Mouse (Mus musculus) MEL (cell line): ENCODE data around the gene Tmem216.

Source experiments
- CTCF ChIP-seq, 3 experiments: IDR thresholded peaks in 2 of 3; conservative IDR thresholded peaks in 1 of 3; 2 replicates each; pipeline ENCODE4 v1.5.1; 2011 to 2012; ENCODE audit warnings: low read length in 3 of 3, low read depth in 2 of 3, mild to moderate bottlenecking in 2 of 3, improper control_type of control experiment in 1 of 3, inconsistent platforms in 1 of 3, mixed read lengths in 1 of 3, moderate library complexity in 1 of 3; ENCODE audit not compliant: control insufficient read depth in 1 of 3, insufficient read depth in 1 of 3, poor library complexity in 1 of 3, severe bottlenecking in 1 of 3
- EP300 ChIP-seq, 2 experiments: IDR thresholded peaks; 2 replicates each; pipeline ENCODE4 v1.6.1; 2011; ENCODE audit warnings: improper control_type of control experiment in 2 of 2, low read length in 2 of 2, low read depth in 1 of 2, mild to moderate bottlenecking in 1 of 2
- MAZ ChIP-seq: IDR thresholded peaks from 2 replicates; pipeline ENCODE4 v1.6.1; 2012; ENCODE audit warnings: low read depth, mild to moderate bottlenecking, inconsistent platforms, low read length, improper control_type of control experiment
- POLR2A ChIP-seq, 2 experiments: IDR thresholded peaks; 2 replicates each; pipeline ENCODE4 v1.6.1; 2011 to 2012; ENCODE audit warnings: low read length in 2 of 2, mild to moderate bottlenecking in 2 of 2, control low read depth in 1 of 2, improper control_type of control experiment in 1 of 2, low read depth in 1 of 2, moderate library complexity in 1 of 2; ENCODE audit not compliant: control insufficient read depth in 1 of 2, insufficient read depth in 1 of 2, poor library complexity in 1 of 2
- ZMIZ1 ChIP-seq: IDR thresholded peaks from 2 replicates; pipeline ENCODE4 v1.6.1; 2012; ENCODE audit warnings: low read depth, mild to moderate bottlenecking, inconsistent platforms, low read length, improper control_type of control experiment, moderate library complexity

DNA sequence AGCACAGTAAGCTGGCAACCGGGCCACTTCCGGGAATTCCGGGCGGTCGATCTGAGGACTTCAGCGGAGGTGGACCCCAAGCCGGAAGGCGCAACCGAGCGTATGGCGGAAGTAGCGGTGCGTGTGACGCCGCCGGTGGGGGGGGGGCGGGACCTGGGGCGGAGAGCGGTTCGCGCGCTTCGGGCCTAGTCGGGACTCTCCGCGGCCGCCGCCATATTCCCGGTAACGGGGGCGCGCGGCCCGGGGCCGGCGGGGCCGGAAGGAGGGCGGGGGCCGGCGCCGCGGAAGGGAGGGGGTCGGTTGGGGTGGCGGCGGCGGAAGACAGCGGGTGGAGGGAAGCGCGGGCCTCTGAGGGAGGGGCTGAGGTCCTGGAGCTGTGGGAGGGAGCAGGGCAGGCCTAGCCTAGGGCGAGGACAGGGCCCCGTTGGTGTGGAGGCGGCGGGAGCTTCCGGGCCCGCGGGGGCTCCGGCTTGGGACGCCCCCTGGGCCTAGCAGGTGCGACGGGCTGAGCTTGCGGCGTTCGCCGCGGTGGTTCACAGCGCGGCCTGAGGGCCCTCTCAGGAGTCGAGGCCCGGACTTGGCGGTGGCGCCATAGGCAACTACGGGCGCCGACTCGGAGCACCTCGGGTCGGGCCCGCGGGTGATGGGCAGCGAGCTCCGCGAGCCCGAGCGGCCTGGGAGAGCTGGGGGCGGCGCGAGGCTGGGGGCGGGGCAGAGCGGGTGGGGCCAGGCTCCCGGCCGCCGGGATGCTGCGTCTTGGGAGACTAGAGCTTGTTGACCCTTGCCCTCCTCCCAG, 30.7 kb downstream of the Tmem216 start, which contains the start of gene Cpsf7:
- TF ChIP-seq POLR2A (IDR thresholded peaks at IDR 0.05; ENCODE audit: control insufficient read depth in 1 of 2, insufficient read depth in 1 of 2, low read depth in 1 of 2, low read length in 2 of 2, poor library complexity in 1 of 2) (peak; percentile 72 to 91), CTCF (IDR thresholded peaks at IDR 0.05 in 2 of 3, conservative IDR thresholded peaks at IDR 0.05 in 1 of 3; ENCODE audit: control insufficient read depth in 1 of 3, insufficient read depth in 1 of 3, low read depth in 2 of 3, low read length in 3 of 3, poor library complexity in 1 of 3, severe bottlenecking in 1 of 3) (no peak), ZMIZ1 (peak; percentile 93), EP300 (IDR thresholded peaks at IDR 0.05; ENCODE audit: low read depth in 1 of 2, low read length in 2 of 2) (no peak; a peak in 2 of 4 replicates), MAZ (peak; percentile 87)
